Mouse (Mus musculus) midbrain, embryonic 12.5 days (tissue): ENCODE measurements at regions not wholly inside any gene's neighbourhood (a gene's known extent, or its start where the extent isn't known, plus 50 kb on each side); places are given as distances from the start of the nearest gene placed in this dataset.

ENCODE experiments used
- ATAC-seq: fragments of 200-750 bp; cut with Nextera tagmentation; 2 replicates; pipeline ENCODE4 v1.8.0; 2017; ENCODE audit warnings: low read depth, moderate TSS enrichment, moderate library complexity; ENCODE audit not compliant: low FRiP score
- H3K27ac ChIP-seq: fragments of 300-500 bp; sonication (generic); replicated peaks from 2 replicates; pipeline ENCODE4 v1.5.1; 2016; ENCODE audit warnings: mild to moderate bottlenecking
- H3K27me3 ChIP-seq: fragments of 300-500 bp; sonication (generic); 2 replicates; pipeline ENCODE4 v1.6.1; 2016; ENCODE audit warnings: mild to moderate bottlenecking
- H3K36me3 ChIP-seq: fragments of 300-500 bp; sonication (generic); 2 replicates; pipeline ENCODE4 v1.6.1; 2016
- H3K4me1 ChIP-seq: fragments of 300-500 bp; sonication (generic); 2 replicates; pipeline ENCODE4 v1.6.1; 2016
- H3K4me2 ChIP-seq: fragments of 300-500 bp; sonication (generic); replicated peaks from 2 replicates; pipeline ENCODE4 v1.6.1; 2016; ENCODE audit warnings: mild to moderate bottlenecking, moderate library complexity
- H3K4me3 ChIP-seq: fragments of 300-500 bp; sonication (generic); 2 replicates; pipeline ENCODE4 v1.5.1; 2016; ENCODE audit warnings: mild to moderate bottlenecking
- H3K9ac ChIP-seq: fragments of 300-500 bp; sonication (generic); replicated peaks from 2 replicates; pipeline ENCODE4 v1.6.1; 2016; ENCODE audit warnings: mild to moderate bottlenecking, moderate library complexity
- H3K9me3 ChIP-seq: fragments of 300-500 bp; sonication (generic); 2 replicates; pipeline ENCODE4 v1.6.1; 2016; ENCODE audit warnings: mild to moderate bottlenecking
- WGBS: fragments of 180-500 bp; shearing (Covaris S2); methylation state at CpG from one replicate; pipeline ENCODE4 v1.1.7; 2016; 5-methylcytosine and 5-hydroxymethylcytosine counted together

DNA sequence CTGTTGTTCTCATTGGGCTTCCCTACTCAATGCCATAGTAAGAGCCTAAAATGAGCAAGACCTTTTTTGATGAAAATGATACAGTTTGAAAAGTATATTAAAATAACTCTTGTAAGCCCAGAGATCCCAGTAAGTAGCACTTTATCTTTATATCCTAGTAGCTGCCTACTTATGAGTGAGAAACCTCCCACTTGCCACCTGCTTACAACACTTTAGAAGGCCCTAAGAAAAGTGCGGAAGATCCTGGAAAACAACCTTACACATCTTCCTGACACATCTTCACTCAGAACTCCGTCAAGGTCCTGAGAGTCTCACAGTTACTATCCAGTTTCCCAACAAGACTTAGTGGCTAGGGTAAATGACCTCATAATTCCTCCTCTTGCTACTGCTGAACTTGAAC is 759.0 kb upstream of the Ptprd start:
- Histone ChIP-seq H3K36me3 (no peaks in the 10 kb centered on the region), H3K9ac (no peak overlapping the region), H3K4me1 (no peaks in the 10 kb centered on the region), H3K27me3 (no peaks in the 10 kb centered on the region), H3K4me3 (no peak overlapping the region), H3K27ac (no peak overlapping the region), H3K9me3 (no peaks in the 10 kb centered on the region), H3K4me2 (no peak overlapping the region)
- 91% methylated on average over 2 of the region's 2 CpGs for WGBS
- ATAC-seq, result no peak

DNA sequence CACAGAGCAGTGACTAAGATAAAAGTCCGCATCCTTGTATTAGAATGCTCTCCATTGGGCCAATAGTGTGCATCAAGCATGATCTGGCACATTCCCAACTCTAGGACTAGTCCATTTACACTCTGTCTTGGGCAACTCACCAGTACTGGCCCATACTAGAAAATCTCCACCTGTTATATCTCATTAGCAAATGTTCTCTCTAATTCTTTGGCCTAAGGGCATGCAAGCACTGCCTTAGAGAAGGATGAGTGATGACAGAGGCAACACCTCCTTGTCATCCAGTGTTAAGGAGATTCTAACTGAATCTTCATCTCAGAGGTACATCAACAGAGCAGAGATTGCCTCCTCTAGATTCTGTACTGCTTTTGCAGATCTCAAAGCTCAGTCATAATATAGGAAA is 731.8 kb upstream of the Ptprd start:
- Histone ChIP-seq H3K4me3 (no peak overlapping the region), H3K27ac (no peak overlapping the region), H3K4me1 (no peaks in the 10 kb centered on the region), H3K9me3 (no peaks in the 10 kb centered on the region), H3K9ac (no peak overlapping the region), H3K27me3 (no peaks in the 10 kb centered on the region), H3K4me2 (no peak overlapping the region), H3K36me3 (no peaks in the 10 kb centered on the region)
- no peak for ATAC-seq
- 86% methylated on average over 1 of the region's 1 CpGs for WGBS

DNA sequence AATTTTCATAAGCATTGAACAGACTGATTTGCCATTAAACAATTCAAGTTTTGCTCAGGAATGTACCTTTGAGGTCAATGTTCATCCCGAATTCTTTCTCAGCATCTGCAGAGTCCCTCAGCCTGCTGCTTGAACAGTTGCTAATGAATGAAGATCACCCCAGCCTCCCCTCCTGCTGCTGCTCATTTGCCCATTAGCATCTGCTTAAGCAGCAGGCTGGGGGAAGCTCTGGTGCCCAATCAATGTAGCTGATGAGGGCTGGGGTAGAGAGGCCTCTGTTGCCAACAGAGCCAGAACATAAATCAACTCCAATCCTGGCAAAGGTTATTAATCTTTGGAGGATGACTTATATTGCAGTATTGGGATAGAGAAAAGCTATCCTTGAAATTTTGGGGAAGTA is 715.4 kb upstream of the Ptprd start:
- peak; percentile 78 for ATAC-seq
- H3K27me3 ChIP-seq, result no peaks in the 10 kb centered on the region
- 16% methylated on average over 1 of the region's 1 CpGs for WGBS

DNA sequence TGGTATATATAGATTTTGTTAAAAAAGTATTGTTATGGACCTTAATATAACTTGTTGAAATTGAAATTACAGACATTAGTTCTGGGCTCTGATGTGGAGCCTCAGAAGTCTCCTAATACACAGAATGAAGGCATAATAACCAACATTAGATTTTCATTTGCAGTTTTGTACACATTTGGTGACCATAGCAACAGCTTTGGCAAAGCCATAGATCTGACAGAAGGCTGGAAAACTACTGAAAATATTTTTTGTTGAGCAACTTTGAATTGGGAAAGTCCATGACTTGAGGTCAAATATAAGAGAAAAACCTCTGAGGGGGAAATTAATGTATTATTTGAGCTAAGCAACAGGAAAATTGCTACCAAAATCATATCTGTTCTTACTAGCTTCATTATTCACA is 712.3 kb upstream of the Ptprd start:
- Histone ChIP-seq H3K9me3 (no peaks in the 10 kb centered on the region), H3K4me1 (no peaks in the 10 kb centered on the region), H3K9ac (no peak overlapping the region), H3K4me2 (no peak overlapping the region), H3K27me3 (no peaks in the 10 kb centered on the region), H3K36me3 (no peaks in the 10 kb centered on the region), H3K27ac (no peak overlapping the region), H3K4me3 (no peak overlapping the region)
- no peak for ATAC-seq

More for the DNA sequence above, 715.4 kb upstream of the Ptprd start:
- H3K9ac ChIP-seq, result no peak overlapping the region
- no peaks in the 10 kb centered on the region for H3K4me1 ChIP-seq
- H3K27ac ChIP-seq, result no peak overlapping the region
- H3K36me3 ChIP-seq, result no peaks in the 10 kb centered on the region
- H3K4me3 ChIP-seq, result no peak overlapping the region
- H3K9me3 ChIP-seq, result no peaks in the 10 kb centered on the region
- no peak overlapping the region for H3K4me2 ChIP-seq
